Mouse (Mus musculus) heart, embryonic 16.5 days (tissue): ENCODE measurements around the gene Gm43951. TPM values are rescaled to one million over a fixed set of nuclear protein-coding genes. Genes with fewer than 3 reads are reported as not detected.
"Not testable (repeated sequence)": the region's sequence is repeated elsewhere in the genome, so short reads cannot be mapped to it uniquely, and the experiment has no call there.

Experiments
- ATAC-seq: fragments of 200-750 bp; cut with Nextera tagmentation; replicated peaks from 2 replicates; pipeline ENCODE4 v1.8.0; 2017; ENCODE audit warnings: moderate number of reproducible peaks; ENCODE audit not compliant: insufficient read depth, low FRiP score; ENCODE audit errors: extremely low read depth
- H3K27ac ChIP-seq: fragments of 300-500 bp; sonication (generic); 2 replicates; pipeline ENCODE4 v1.5.1; 2014; ENCODE audit warnings: mild to moderate bottlenecking, low read length, control low read depth, moderate library complexity
- H3K27me3 ChIP-seq: fragments of 300-500 bp; sonication (generic); 2 replicates; pipeline ENCODE4 v1.6.1; 2014; ENCODE audit warnings: low read length, mixed read lengths; ENCODE audit not compliant: control insufficient read depth, insufficient read depth
- H3K36me3 ChIP-seq: fragments of 300-500 bp; sonication (generic); 2 replicates; pipeline ENCODE4 v1.6.1; 2014; ENCODE audit not compliant: control insufficient read depth, insufficient read depth
- H3K4me1 ChIP-seq: fragments of 300-500 bp; sonication (generic); 2 replicates; pipeline ENCODE4 v1.6.1; 2014; ENCODE audit warnings: low read length, mixed read lengths; ENCODE audit not compliant: control insufficient read depth, insufficient read depth
- H3K4me2 ChIP-seq: fragments of 300-500 bp; sonication (generic); 2 replicates; pipeline ENCODE4 v1.6.1; 2014; ENCODE audit warnings: low read depth, mild to moderate bottlenecking, control low read depth, low read length
- H3K4me3 ChIP-seq: fragments of 300-500 bp; sonication (generic); 2 replicates; pipeline ENCODE4 v1.5.1; 2014; ENCODE audit warnings: mild to moderate bottlenecking, control low read depth, low read length
- H3K9ac ChIP-seq: fragments of 300-500 bp; sonication (generic); 2 replicates; pipeline ENCODE4 v1.6.1; 2014; ENCODE audit warnings: low read length, control low read depth
- H3K9me3 ChIP-seq: fragments of 300-500 bp; sonication (generic); replicated peaks from 2 replicates; pipeline ENCODE4 v1.6.1; 2016; ENCODE audit warnings: low read length; ENCODE audit not compliant: control insufficient read depth
- WGBS: fragments of 180-500 bp; shearing (Covaris S2); extraction: QIAGEN DNeasy Blood & Tissue Kit; methylation state at CpG from one replicate; pipeline ENCODE4 v1.1.7; 2014; 5-methylcytosine and 5-hydroxymethylcytosine counted together
- polyA plus RNA-seq: library from polyadenylated mRNA; unstranded; fragments of >200 nt; fragmentation: Nextera tagmentation; extraction: Ambion mirVana; gene quantifications from 2 replicates; pipeline ENCODE4 v1.2.1, GENCODE M21; 2015

The Gm43951 gene
- polyA plus RNA-seq, 1 experiment from 2014 or later = 0.07 TPM

- no peak for ATAC-seq
- H3K9ac ChIP-seq = no peak overlapping the region
- H3K4me1 ChIP-seq = no peaks in the 10 kb centered on the region
- H3K9me3 ChIP-seq = no peaks in the 10 kb centered on the region
- peaks cover 10% of the 10 kb centered on the region for H3K36me3 ChIP-seq
- H3K4me3 ChIP-seq = no peak overlapping the region
- 91% methylated on average over 4 of the region's 4 CpGs for WGBS
- no peaks in the 10 kb centered on the region for H3K27me3 ChIP-seq
- H3K4me2 ChIP-seq = no peak overlapping the region
- no peak overlapping the region for H3K27ac ChIP-seq
Observed at GRCm38 (mm10) chr11:72181136-72181535, 25.5 kb downstream of the Gm43951 start.

GRCm38 (mm10) chr11:72180556-72180955 lies 26.1 kb downstream of the Gm43951 start:
- H3K36me3 ChIP-seq = peaks cover 14% of the 10 kb centered on the region
- H3K27ac ChIP-seq = no peak overlapping the region
- H3K27me3 ChIP-seq = no peaks in the 10 kb centered on the region
- H3K4me2 ChIP-seq = no peak overlapping the region
- WGBS = 90% methylated on average over 5 of the region's 5 CpGs
- H3K9me3 ChIP-seq = no peaks in the 10 kb centered on the region
- H3K4me1 ChIP-seq = no peaks in the 10 kb centered on the region
- no peak for ATAC-seq
- no peak overlapping the region for H3K4me3 ChIP-seq
- no peak overlapping the region for H3K9ac ChIP-seq

GRCm38 (mm10) chr11:72176553-72176952 lies 30.1 kb downstream of the Gm43951 start:
- H3K36me3 ChIP-seq = peaks cover 21% of the 10 kb centered on the region
- no peak for ATAC-seq
- H3K9ac ChIP-seq = no peak overlapping the region
- H3K4me2 ChIP-seq = no peak overlapping the region
- no peaks in the 10 kb centered on the region for H3K4me1 ChIP-seq
- no peak overlapping the region for H3K4me3 ChIP-seq
- H3K27ac ChIP-seq = no peak overlapping the region
- WGBS = 75% methylated on average over 3 of the region's 3 CpGs
- H3K9me3 ChIP-seq = no peaks in the 10 kb centered on the region
- H3K27me3 ChIP-seq = no peaks in the 10 kb centered on the region

DNA sequence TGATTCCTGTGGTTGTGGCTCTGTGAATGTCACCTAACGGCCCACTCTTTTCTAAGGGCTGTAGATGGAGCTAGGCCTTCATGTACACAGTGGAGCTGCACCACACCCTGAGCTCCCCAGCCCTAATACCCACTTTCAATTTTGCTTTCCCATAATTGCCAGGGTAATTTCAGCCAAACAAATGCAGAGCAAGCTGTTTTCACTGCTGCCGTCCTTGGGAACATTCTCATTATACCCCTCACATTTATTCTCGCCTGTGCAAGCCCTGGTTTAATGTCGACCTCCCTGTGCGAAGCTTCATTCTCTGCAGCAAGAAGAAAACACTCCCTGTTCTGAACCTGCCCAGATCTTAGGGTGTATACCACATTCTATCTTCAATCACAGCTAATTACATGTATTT lies 30.7 kb downstream of the Gm43951 start:
- no peak overlapping the region for H3K4me2 ChIP-seq
- no peak overlapping the region for H3K4me3 ChIP-seq
- ATAC-seq = no peak
- H3K9me3 ChIP-seq = no peaks in the 10 kb centered on the region
- 90% methylated on average over 5 of the region's 5 CpGs for WGBS
- H3K4me1 ChIP-seq = no peaks in the 10 kb centered on the region
- peaks cover 19% of the 10 kb centered on the region for H3K36me3 ChIP-seq
- H3K9ac ChIP-seq = no peak overlapping the region
- H3K27ac ChIP-seq = no peak overlapping the region
- no peaks in the 10 kb centered on the region for H3K27me3 ChIP-seq

DNA sequence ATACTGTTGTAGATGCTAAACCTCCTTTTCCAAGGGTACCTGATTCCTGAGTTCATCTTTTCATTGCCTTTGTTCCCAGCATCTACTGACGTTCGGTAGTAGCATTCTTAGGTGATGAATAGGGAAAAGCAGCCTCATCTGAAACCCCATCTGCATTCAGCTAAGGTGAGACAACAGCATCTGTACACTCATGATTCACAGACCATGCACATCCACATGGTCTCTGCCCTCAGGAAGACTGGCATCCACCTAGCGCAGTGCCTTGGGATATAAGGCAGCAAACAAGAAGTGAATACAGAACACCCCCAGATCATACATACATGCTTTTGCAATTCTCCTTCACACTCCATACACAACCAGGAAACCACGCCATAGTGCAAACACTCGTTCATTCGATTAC lies 31.9 kb downstream of the Gm43951 start:
- Histone ChIP-seq H3K9ac (no peak overlapping the region), H3K9me3 (no peaks in the 10 kb centered on the region), H3K4me3 (no peak overlapping the region), H3K4me2 (no peak overlapping the region), H3K27ac (no peak overlapping the region), H3K4me1 (no peaks in the 10 kb centered on the region), H3K27me3 (no peaks in the 10 kb centered on the region), H3K36me3 (peaks cover 19% of the 10 kb centered on the region)
- WGBS = 90% methylated on average over 6 of the region's 6 CpGs
- ATAC-seq = no peak

GRCm38 (mm10) chr11:72173506-72173905 lies 33.1 kb downstream of the Gm43951 start:
- 85% methylated on average over 5 of the region's 5 CpGs for WGBS
- H3K36me3 ChIP-seq = peaks cover 24% of the 10 kb centered on the region
- no peaks in the 10 kb centered on the region for H3K27me3 ChIP-seq
- ATAC-seq = no peak
- H3K9ac ChIP-seq = no peak overlapping the region
- H3K4me2 ChIP-seq = no peak overlapping the region
- no peak overlapping the region for H3K4me3 ChIP-seq
- H3K27ac ChIP-seq = no peak overlapping the region
- no peaks in the 10 kb centered on the region for H3K9me3 ChIP-seq
- no peaks in the 10 kb centered on the region for H3K4me1 ChIP-seq

DNA sequence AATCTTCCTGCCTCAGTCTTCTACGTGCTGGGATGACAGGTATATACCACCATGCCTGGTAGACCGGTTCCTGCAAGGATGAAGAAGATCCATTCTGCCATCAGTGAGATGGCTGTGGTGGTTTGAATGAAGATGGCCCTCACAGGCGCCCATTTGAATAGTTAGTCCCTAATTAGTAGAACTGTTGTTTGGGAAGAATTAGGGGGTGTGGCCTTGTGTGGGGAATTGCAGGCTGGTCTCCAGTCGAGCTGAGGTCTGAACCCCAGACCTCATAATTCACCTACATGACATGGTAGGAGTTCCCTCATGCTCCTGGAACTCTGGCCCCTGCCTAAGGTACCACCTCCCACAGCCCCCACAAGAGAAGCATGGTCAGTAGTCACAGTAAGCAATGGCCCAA lies 34.7 kb downstream of the Gm43951 start:
- not testable (repeated sequence) for H3K9ac ChIP-seq, H3K4me3 ChIP-seq, H3K27me3 ChIP-seq, H3K4me1 ChIP-seq, ATAC-seq, H3K9me3 ChIP-seq, H3K27ac ChIP-seq, H3K4me2 ChIP-seq
- peaks cover 20% of the 10 kb centered on the region for H3K36me3 ChIP-seq
- 79% methylated on average over 4 of the region's 4 CpGs for WGBS

DNA sequence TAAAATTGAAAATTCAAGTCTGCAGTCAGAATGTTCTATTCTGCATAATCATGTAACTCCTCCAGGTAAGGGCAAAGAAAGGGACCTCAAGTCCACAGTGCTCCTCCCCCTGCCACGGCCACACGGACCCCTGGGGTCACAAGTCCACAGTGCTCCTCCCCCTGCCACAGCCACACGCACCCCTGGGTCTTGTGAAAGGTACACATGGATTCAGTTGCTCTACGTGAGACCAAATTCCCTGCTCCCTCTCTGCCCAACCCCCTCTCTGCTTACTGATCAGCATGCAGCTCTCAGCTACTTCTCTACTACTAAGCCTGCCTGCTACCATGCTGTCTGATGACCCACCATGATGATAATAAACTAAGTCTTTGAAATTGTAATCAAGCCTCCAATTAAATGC lies 36.8 kb downstream of the Gm43951 start:
- Histone ChIP-seq H3K36me3 (peaks cover 23% of the 10 kb centered on the region), H3K27me3 (no peaks in the 10 kb centered on the region), H3K9me3 (no peaks in the 10 kb centered on the region), H3K4me2 (no peak overlapping the region), H3K4me1 (no peaks in the 10 kb centered on the region), H3K4me3 (no peak overlapping the region), H3K9ac (no peak overlapping the region), H3K27ac (no peak overlapping the region)
- 88% methylated on average over 4 of the region's 4 CpGs for WGBS
- ATAC-seq = no peak

DNA sequence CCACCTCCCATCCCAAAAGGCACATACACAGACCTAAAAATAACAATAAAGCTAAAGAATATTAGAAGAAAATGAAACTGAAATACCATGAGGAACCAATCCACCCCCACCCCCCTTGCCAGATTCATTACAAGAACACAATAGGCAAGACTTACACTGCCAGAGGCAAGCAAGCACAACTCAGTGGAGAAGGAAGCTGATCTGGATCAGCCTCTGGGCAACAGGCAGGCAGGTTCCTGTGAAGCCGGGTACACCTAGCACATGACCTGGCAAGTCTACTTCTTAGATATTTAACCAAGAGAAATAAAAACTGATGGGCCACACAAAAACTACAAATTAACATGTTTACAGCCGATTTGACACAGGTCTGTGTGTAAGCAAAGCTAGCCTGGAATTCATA lies 43.4 kb downstream of the Gm43951 start:
- Histone ChIP-seq H3K27ac (no peak overlapping the region), H3K4me1 (no peaks in the 10 kb centered on the region), H3K9me3 (no peaks in the 10 kb centered on the region), H3K4me3 (no peak overlapping the region), H3K36me3 (peaks cover 28% of the 10 kb centered on the region), H3K4me2 (no peak overlapping the region), H3K9ac (no peak overlapping the region), H3K27me3 (no peaks in the 10 kb centered on the region)
- WGBS = 85% methylated on average over 2 of the region's 2 CpGs
- no peak for ATAC-seq

GRCm38 (mm10) chr11:72156624-72157023 lies 50.0 kb downstream of the Gm43951 start:
- Histone ChIP-seq H3K9me3 (no peaks in the 10 kb centered on the region), H3K27me3 (no peaks in the 10 kb centered on the region), H3K36me3 (peaks cover 24% of the 10 kb centered on the region; the same call in 1 of the 2 replicates), H3K4me2 (no peak overlapping the region), H3K4me3 (no peak overlapping the region), H3K4me1 (no peaks in the 10 kb centered on the region), H3K27ac (no peak overlapping the region), H3K9ac (no peak overlapping the region)
- ATAC-seq = no peak
- WGBS = 68% methylated on average over 2 of the region's 2 CpGs
